Mouse (Mus musculus) hindbrain, embryonic 14.5 days (tissue): Measurements from ENCODE around the gene Ttpal. TPM values are rescaled to one million over a fixed set of nuclear protein-coding genes. Genes with fewer than 3 reads are reported as not detected.
A peak's percentile ranks its signal among the peaks of the same experiment; 100 is the strongest.

Experiments used
- ATAC-seq: fragments of 200-750 bp; cut with Nextera tagmentation; 2 replicates; pipeline ENCODE4 v1.8.0; 2017; ENCODE audit warnings: moderate number of reproducible peaks, mild to moderate bottlenecking, moderate TSS enrichment, moderate library complexity; ENCODE audit not compliant: low FRiP score
- DNase-seq: peaks from one replicate; pipeline ENCODE4 v3.0.0-alpha.2; 2015; ENCODE audit warnings: low spot score
- H3K27ac ChIP-seq: fragments of 300-500 bp; sonication (generic); 2 replicates; pipeline ENCODE4 v1.5.1; 2014; ENCODE audit warnings: mild to moderate bottlenecking, moderate library complexity
- H3K27me3 ChIP-seq: fragments of 300-500 bp; sonication (generic); 2 replicates; pipeline ENCODE4 v1.6.1; 2014; ENCODE audit warnings: mild to moderate bottlenecking, low read length, mixed read lengths; ENCODE audit not compliant: control insufficient read depth, insufficient read depth
- H3K36me3 ChIP-seq: fragments of 300-500 bp; sonication (generic); replicated peaks from 2 replicates; pipeline ENCODE4 v1.6.1; 2014; ENCODE audit not compliant: control insufficient read depth, insufficient read depth
- H3K4me1 ChIP-seq: fragments of 300-500 bp; sonication (generic); replicated peaks from 2 replicates; pipeline ENCODE4 v1.6.1; 2014; ENCODE audit warnings: antibody characterized with exemption, low read length, mixed read lengths; ENCODE audit not compliant: control insufficient read depth, insufficient read depth
- H3K4me2 ChIP-seq: fragments of 300-500 bp; sonication (generic); replicated peaks from 2 replicates; pipeline ENCODE4 v1.6.1; 2014; ENCODE audit warnings: mild to moderate bottlenecking, moderate library complexity
- H3K4me3 ChIP-seq: fragments of 300-500 bp; sonication (generic); replicated peaks from 2 replicates; pipeline ENCODE4 v1.5.1; 2014; ENCODE audit warnings: mild to moderate bottlenecking, low read length
- H3K9ac ChIP-seq: fragments of 300-500 bp; sonication (generic); 2 replicates; pipeline ENCODE4 v1.6.1; 2014
- H3K9me3 ChIP-seq: fragments of 300-500 bp; sonication (generic); 2 replicates; pipeline ENCODE4 v1.6.1; 2016; ENCODE audit warnings: low read length; ENCODE audit not compliant: control insufficient read depth
- WGBS: fragments of 180-500 bp; shearing (Covaris S2); extraction: QIAGEN DNeasy Blood & Tissue Kit; methylation state at CpG from one replicate; pipeline ENCODE4 v1.1.7; 2014; 5-methylcytosine and 5-hydroxymethylcytosine counted together
- polyA plus RNA-seq: library from polyadenylated mRNA; unstranded; fragments of >200 nt; fragmentation: Nextera tagmentation; extraction: Ambion mirVana; gene quantifications from 2 replicates; pipeline ENCODE4 v1.2.1, GENCODE M21; 2014

The Ttpal gene
- polyA plus RNA-seq, 1 experiment from 2014 or later, result 53.5 TPM

DNA sequence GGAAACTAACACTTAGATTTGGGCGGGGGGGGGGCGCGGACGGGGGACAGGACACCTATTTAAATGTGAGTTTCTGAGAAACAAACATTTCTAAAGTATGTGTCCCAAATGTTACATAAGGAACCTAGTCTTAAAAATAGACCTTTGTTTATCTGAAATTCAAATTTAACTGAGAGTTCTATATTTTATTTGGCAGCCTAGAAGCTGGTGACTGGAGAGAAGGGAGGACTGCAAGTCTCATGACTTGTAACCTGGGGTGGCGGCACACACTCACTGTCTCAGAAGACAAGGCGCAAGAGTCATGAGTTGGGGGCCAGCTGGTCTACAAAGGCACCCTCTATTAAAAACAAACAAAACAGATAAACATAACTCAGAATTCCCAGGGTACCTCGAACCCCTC is 1.0 kb upstream of the Ttpal start:
- WGBS, result 92% methylated on average over 7 of the region's 7 CpGs
- H3K4me2 ChIP-seq, result no peak overlapping the region
- no peaks in the 10 kb centered on the region for H3K27me3 ChIP-seq
- ATAC-seq (no peak), DNase-seq (no peak)
- H3K4me1 ChIP-seq, result peaks cover 12% of the 10 kb centered on the region
- no peak overlapping the region for H3K4me3 ChIP-seq
- no peak overlapping the region for H3K9ac ChIP-seq
- no peaks in the 10 kb centered on the region for H3K9me3 ChIP-seq
- H3K27ac ChIP-seq, result no peak overlapping the region
- no peaks in the 10 kb centered on the region for H3K36me3 ChIP-seq

DNA sequence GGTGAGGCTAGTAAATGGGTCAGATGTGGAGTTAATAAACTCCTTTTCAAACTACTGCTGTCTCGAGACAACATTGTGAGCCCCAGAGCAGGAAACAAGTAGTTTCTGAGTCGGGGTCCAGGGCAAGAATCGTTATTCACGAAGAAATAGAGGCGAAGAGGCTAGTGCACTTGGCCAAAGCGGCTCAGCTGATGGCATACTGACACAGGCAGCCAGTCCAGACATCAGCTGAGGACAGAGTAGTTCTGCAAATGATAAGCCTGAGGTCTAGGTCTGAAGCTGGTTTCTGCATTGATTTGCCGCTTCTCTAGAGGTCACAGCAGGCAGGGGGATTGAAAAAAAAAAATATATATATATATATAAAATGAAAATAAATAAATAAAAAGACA is 408 bp upstream of the Ttpal start:
- Histone ChIP-seq H3K27me3 (no peaks in the 10 kb centered on the region), H3K36me3 (no peaks in the 10 kb centered on the region), H3K9me3 (no peaks in the 10 kb centered on the region), H3K4me1 (peaks cover 12% of the 10 kb centered on the region), H3K27ac (0 out of 2 replicates have a peak overlapping the region, but pooled peaks have one; percentile 91), H3K4me2 (peak overlapping the region; percentile 82), H3K9ac (peak overlapping the region; percentile 93; the same call in 1 of the 2 replicates), H3K4me3 (peak overlapping the region; percentile 73; the same call in 1 of the 2 replicates)
- ATAC-seq (no peak), DNase-seq (no peak)
- 78% methylated on average over 7 of the region's 7 CpGs for WGBS

DNA sequence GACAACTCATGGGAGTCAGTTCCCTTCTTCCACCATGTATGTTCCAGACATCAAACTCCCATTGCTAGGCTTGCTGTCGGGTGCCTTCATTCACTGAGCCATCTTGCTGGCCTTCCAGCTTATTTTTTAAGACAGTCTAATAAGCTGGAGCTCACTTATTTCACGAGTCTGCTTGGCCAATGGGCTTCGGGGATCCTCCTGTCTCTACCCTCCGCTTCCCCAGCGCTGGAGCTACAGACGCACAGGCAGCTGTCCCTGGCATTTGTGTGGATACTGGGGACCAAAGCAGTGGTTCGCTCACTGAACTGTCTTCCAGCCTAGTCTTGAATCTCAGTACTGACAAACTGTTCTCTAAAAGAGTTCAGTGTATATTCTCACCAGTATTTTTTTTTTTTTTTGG is 4.0 kb downstream of the Ttpal start:
- H3K4me2 ChIP-seq, result no peak overlapping the region
- no peak overlapping the region for H3K27ac ChIP-seq
- 88% methylated on average over 7 of the region's 7 CpGs for WGBS
- no peak overlapping the region for H3K9ac ChIP-seq
- ATAC-seq, result no peak
- H3K4me1 ChIP-seq, result peaks cover 12% of the 10 kb centered on the region
- H3K36me3 ChIP-seq, result peaks cover 32% of the 10 kb centered on the region
- H3K27me3 ChIP-seq, result no peaks in the 10 kb centered on the region
- no peaks in the 10 kb centered on the region for H3K9me3 ChIP-seq
- DNase-seq, result no peak
- H3K4me3 ChIP-seq, result no peak overlapping the region

DNA sequence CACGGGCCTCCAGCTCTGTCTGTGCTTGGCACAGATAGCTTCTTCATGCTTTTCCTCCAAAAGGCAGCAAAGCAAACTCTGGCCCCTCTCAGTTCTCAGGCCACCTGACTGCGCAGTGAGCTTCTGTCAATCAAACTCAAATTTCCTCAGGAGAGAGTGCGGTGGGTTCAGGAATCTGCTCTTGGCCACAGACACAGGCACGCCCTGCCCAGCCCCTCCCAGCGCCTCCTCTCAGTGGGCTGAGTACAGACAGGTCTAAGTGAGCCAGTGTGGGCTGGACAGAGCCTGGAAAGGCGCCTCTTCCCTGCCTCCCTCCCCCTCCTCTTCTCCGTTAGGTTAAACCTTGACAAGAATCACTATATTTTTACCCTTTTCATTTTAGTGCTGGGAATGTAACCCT is 5.9 kb downstream of the Ttpal start:
- H3K27ac ChIP-seq, result no peak overlapping the region
- no peak for ATAC-seq

DNA sequence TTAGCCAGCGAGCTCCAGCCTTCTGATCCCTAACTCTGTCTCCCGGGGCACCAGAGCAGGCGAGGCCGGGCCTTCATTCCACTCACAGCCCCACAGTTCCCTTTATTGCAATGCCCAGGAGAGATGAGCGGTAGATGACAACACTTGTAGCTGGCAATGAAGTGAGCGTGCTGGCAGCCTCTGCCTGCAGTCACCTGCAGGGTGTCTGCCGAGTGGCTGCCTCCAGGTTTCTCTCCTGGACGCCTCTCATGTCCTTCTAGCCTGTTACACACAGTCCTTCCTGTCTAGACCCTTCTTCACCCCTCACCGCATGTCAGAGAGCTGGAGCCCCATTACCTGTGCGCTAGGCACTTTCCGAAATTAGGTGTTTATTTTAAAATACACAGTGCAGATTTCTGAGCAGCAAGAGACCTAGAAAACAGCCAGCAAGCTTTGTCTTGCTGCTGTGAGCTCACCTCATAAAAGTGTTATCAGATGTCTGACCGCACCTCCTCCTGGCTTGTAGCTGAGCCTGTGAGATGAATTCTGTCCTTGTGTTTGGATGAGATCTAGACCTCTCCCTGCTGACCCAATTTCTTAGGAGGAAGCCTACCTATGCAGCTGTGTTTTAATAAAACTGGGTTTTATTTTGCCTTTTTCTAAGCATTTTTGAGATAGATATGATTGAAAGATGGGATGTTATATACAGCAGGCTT is 7.3 kb downstream of the Ttpal start:
- Histone ChIP-seq H3K4me2 (no peak overlapping the region), H3K36me3 (peaks cover 62% of the 10 kb centered on the region), H3K27me3 (no peaks in the 10 kb centered on the region), H3K9ac (no peak overlapping the region), H3K27ac (no peak overlapping the region), H3K4me3 (no peak overlapping the region), H3K9me3 (no peaks in the 10 kb centered on the region), H3K4me1 (no peaks in the 10 kb centered on the region)
- WGBS, result 88% methylated on average over 12 of the region's 12 CpGs
- ATAC-seq (no peak), DNase-seq (no peak)

More for the DNA sequence above, 5.9 kb downstream of the Ttpal start:
- Histone ChIP-seq H3K4me2 (no peak overlapping the region), H3K36me3 (peaks cover 49% of the 10 kb centered on the region), H3K4me3 (no peak overlapping the region), H3K9me3 (no peaks in the 10 kb centered on the region), H3K27me3 (no peaks in the 10 kb centered on the region), H3K4me1 (peaks cover 5% of the 10 kb centered on the region), H3K9ac (no peak overlapping the region)
- no peak for DNase-seq
- 90% methylated on average over 7 of the region's 7 CpGs for WGBS

DNA sequence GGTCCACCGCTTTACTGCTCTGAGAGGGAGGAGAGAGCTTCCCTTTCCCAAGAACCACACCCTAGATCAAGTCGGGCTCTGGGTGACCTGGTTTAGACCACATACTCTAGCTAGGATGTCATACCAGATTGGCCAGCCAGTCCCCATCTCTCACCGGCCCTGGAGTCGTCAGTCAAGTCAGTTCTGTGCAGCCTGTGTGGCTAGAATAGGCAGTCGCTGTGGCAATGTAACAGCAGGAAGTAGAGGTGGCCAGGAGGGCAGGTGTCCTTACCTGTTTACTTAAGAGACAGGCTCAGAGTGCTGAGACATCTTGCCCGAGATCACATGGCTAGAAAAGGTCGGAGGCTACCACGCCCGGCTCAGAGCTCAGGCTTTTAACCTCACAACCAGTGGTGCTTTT is 9.1 kb downstream of the Ttpal start:
- DNase-seq (no peak), ATAC-seq (no peak)
- Histone ChIP-seq H3K9me3 (no peaks in the 10 kb centered on the region), H3K27ac (no peak overlapping the region), H3K4me1 (no peaks in the 10 kb centered on the region), H3K9ac (no peak overlapping the region), H3K4me2 (no peak overlapping the region), H3K36me3 (peaks cover 80% of the 10 kb centered on the region), H3K27me3 (no peaks in the 10 kb centered on the region), H3K4me3 (no peak overlapping the region)
- WGBS, result 85% methylated on average over 9 of the region's 9 CpGs

DNA sequence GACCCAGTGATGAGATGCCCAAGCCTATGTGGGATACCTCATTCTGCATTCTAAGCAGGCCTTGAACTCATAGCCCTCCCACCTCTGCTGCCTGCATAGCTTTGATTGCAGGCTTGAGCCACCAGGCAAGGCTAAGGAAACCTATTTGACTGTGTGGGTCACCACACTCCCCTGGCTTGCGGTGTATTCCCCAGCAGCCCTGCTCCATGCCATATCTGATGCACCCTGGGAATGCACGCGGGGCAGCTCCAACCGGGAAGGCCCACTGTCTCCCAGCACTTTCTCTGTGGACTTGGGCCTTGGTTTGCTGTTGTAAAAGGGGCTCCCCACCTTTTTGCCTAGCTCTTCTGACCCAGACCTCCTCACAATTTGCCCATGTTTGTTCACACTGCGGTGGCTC is 11.1 kb downstream of the Ttpal start:
- no peak overlapping the region for H3K4me2 ChIP-seq
- no peak for DNase-seq
- 96% methylated on average over 5 of the region's 5 CpGs for WGBS

DNA sequence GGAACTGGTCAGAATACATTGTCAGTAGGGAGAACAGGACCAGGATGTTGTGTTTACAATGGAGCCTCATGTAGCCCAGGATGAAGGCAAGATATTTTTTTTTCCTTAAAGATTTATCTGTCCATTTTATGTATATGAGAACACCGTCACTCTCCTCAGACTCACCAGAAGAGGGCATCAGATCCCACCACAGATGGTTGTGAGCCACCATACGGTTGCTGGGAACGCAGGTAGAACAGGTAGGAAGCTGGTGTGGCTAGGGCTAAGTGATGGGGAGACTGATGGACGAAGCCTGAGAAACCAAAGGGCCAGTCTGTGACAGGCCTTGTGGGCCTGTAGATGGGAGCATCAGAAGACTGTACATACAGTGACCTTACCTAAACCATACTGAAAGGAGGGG is 11.9 kb downstream of the Ttpal start:
- H3K27me3 ChIP-seq, result no peaks in the 10 kb centered on the region
- H3K9ac ChIP-seq, result no peak overlapping the region
- peaks cover 96% of the 10 kb centered on the region for H3K36me3 ChIP-seq
- H3K4me3 ChIP-seq, result no peak overlapping the region
- DNase-seq, result no peak
- H3K4me2 ChIP-seq, result no peak overlapping the region
- WGBS, result 91% methylated on average over 4 of the region's 4 CpGs
- H3K9me3 ChIP-seq, result no peaks in the 10 kb centered on the region
- no peaks in the 10 kb centered on the region for H3K4me1 ChIP-seq
- no peak overlapping the region for H3K27ac ChIP-seq
- ATAC-seq, result no peak

More for the DNA sequence above, 11.1 kb downstream of the Ttpal start:
- no peak overlapping the region for H3K4me3 ChIP-seq
- no peaks in the 10 kb centered on the region for H3K27me3 ChIP-seq
- no peak for ATAC-seq
- no peak overlapping the region for H3K9ac ChIP-seq
- peaks cover 89% of the 10 kb centered on the region for H3K36me3 ChIP-seq
- no peak overlapping the region for H3K27ac ChIP-seq
- no peaks in the 10 kb centered on the region for H3K4me1 ChIP-seq
- no peaks in the 10 kb centered on the region for H3K9me3 ChIP-seq

DNA sequence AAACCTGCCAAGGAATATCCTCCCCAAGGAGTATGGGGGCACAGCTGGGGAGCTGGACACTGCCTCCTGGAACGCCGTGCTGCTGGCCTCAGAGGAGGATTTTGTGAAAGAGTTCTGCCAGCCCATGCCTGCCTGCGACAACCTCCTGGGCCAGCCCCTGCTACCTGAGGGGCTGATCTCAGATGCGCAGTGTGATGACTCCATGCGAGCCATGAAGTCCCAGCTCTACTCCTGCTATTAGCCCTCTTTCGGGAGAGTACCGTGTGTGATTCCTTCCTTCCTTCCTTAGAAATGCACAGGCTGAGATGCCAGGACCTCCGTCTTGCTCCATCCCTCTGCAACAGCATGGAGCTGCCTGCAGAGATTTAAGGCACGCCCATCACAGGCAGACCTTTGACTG is 13.3 kb downstream of the Ttpal start:
- H3K36me3 ChIP-seq, result peaks cover 97% of the 10 kb centered on the region
- no peak overlapping the region for H3K4me2 ChIP-seq
- no peak overlapping the region for H3K27ac ChIP-seq
- H3K4me3 ChIP-seq, result no peak overlapping the region
- ATAC-seq (no peak), DNase-seq (no peak)
- H3K9me3 ChIP-seq, result no peaks in the 10 kb centered on the region
- H3K27me3 ChIP-seq, result no peaks in the 10 kb centered on the region
- 91% methylated on average over 9 of the region's 9 CpGs for WGBS
- H3K9ac ChIP-seq, result no peak overlapping the region
- H3K4me1 ChIP-seq, result no peaks in the 10 kb centered on the region
